Mouse (Mus musculus): ENCODE data around the gene Cox20.

Cox20 gene

DNA sequence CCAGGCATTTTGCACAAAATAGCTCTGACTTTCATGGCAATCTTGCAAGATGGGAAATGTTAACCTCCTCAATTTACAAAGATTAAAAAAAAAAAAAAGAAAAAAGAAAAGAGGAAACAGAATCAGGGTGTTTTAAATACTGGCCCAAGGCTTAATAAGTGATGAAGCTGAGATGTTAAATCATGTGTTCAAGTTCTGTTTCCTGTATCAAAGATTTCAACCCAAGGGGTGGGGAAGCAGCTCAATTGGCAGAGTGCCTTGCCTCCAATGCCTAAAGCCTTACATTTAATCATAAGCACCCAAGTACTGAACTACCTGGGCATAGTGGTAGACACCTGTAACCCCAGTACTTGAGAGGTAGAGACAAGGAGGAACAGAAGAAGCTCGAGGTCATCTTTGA is 23.1 kb downstream of the Cox20 start:
- in situ Hi-C loops (cut with MboI; ENCODE audit: unreplicated experiment in 2 of 2): loop anchor here in 1 of 2 experiments (25.0 kb wide), 4 partner anchors 905 to 1605 kb away; partner anchors contain the start of genes Cnst, Tfb2m and Zbtb18

DNA sequence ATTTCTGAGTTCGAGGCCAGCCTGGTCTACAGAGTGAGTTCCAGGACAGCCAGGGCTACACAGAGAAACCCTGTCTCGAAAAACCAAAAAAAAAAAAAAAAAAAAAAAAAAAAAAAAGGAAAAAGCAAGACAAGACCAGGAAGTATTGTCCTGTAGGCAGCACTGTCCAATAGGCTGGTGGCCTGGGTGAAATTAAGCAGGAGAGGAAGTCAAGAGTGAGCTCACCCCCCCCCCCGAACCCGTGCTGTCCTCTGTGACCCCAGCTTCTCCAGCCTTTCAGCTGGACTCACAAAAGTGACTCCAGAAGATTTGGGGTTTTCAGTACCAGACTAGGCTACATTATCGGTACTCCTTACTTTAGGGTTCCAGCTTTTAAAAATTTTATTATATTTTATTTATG is 23.7 kb downstream of the Cox20 start:
- in situ Hi-C loops (cut with MboI; ENCODE audit: unreplicated experiment in 2 of 2): loop anchor here in 1 of 2 experiments (25.0 kb wide), 4 partner anchors 905 to 1605 kb away; partner anchors contain the start of genes Cnst, Tfb2m and Zbtb18

DNA sequence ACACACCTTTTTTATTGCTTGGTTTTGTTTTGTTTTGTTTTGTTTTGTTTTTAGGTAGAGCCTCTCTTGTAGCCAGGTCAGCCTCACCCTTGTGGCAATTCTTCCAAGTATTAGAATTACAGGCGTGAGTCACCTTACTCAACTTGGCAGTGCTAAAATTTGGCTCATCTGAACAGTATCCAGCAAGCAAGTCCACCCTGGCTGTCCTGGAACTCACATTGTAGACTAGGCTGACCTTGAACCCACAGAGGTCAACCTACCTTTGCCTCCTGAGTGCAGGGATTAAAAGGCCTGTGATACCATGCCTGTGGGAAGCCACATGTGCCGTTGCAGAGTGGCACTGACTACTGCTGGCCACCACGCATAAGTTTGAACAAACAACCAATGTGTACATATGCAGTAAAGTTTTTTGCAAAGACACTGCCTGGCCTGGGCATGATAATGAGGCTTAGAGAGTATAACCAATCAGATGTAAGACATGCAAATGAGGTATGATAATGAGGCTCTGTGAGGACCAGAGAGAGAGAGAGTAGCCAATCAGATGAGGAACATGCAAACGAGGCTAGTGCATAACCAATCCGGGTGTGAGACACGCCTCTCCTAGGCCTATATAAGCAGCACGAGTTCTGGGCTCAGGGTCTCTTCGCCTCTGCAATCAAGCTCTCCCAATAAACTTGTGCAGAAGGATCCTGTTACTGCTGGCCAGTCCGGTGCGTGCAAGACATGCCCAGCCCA is 25.3 kb downstream of the Cox20 start:
- in situ Hi-C loops (cut with MboI; ENCODE audit: unreplicated experiment in 2 of 2): loop anchor here in 1 of 2 experiments (25.0 kb wide), 4 partner anchors 907 to 1607 kb away; partner anchors contain the start of genes Cnst, Tfb2m and Zbtb18

DNA sequence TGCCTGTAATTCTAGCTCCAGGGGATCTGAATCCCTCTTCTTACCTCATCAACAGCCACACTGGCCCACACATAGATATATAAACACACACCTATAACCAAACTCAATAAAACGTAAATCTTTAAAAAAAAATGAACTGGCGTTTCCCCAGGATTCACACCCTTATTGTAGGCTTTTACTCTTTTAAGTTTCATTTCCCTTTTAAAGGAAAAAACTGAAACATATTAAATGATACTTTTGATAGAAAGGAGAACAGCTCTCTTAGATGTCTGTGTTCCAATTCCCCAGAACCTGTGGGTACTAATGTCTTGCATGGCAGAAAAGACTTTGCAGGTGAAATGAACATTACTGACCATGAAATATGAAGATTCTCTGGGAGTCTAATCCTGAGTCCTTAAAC is 31.9 kb downstream of the Cox20 start:
- in situ Hi-C loops (cut with MboI; ENCODE audit: unreplicated experiment in 2 of 2): no loop called here

DNA sequence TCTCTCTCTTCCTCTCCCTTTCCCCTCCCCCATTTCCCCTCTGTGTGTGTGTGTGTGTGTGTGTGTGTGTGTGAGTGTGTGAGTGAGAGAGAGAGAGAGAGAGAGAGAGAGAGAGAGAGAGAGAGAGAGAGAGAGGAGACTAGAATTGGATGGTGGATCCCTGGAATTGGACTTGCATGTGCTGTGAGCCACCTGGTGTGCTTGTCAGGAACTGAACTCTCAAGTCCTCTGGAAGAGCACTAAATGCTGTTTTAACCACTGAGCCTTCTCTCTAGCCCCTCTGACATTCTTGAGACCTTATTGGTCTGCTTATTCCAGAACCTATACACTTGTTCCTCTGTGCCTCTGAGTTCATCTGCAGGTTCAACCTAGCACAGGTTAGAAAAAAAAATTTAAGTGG is 32.7 kb downstream of the Cox20 start:
- in situ Hi-C loops (cut with MboI; ENCODE audit: unreplicated experiment in 2 of 2): no loop called here

DNA sequence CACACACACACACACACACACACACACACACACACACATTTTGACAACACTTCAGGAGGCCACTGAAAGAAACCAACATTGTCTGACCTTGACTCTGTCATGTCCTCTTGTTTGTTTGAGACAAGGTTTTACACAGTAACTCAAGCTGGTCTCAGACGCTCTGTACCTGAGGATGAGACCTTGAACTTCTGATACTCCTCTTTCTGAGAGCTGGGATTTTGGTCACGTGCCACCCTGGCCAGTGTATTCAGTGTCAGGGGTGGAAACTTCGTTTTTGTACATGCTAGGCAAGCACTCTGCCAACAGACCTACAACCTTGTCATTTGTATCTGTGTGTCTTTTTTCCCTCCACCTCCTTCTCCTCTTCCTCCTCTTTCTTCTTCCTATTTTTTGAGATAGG is 35.6 kb downstream of the Cox20 start:
- in situ Hi-C loops (cut with MboI; ENCODE audit: unreplicated experiment in 2 of 2): no loop called here

DNA sequence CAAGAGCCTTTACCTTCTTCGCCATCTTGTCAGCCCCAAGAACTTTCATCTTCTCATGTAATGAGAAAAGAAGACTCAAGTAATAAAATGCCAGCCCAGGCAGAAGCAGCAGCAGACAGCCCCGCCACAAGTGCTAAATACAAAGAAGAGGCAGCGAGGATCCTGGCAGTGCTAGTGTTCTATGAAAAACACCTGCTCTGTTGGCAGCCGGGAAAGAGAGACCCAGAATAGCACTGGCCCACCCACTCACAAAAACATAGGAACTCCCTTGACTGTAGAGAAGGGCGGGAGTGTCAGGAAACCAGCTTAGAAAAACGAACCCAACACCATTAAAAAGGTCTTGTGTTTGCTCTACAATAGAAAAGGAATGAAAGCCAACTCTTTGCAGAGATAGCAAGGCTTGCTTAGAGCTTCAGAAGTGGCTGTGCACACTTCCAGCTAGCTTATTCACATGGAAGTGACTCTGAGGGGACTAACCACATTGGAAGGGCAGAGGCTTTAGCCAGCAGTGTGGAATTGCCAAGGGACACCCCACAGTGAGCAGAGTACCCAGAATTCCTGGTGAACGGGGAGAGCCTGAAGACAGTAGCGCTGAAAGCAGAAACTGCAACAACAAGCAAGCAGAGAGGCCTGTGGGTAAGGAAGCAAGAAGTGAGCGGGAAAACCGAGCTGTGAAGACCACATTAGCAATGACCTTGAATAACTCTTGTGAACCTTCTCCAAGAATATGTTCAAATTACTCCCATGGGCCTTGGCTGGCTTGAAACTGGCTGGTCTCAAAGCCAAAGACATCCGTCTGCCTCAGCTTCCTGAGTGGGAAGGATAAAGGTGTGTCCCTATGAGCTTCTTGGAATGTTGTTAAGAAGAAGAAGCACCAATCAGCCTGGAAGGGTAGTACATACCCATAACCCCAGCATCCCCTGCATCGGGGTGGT is 39.1 kb downstream of the Cox20 start:
- in situ Hi-C loops (cut with MboI; ENCODE audit: unreplicated experiment in 2 of 2): no loop called here

DNA sequence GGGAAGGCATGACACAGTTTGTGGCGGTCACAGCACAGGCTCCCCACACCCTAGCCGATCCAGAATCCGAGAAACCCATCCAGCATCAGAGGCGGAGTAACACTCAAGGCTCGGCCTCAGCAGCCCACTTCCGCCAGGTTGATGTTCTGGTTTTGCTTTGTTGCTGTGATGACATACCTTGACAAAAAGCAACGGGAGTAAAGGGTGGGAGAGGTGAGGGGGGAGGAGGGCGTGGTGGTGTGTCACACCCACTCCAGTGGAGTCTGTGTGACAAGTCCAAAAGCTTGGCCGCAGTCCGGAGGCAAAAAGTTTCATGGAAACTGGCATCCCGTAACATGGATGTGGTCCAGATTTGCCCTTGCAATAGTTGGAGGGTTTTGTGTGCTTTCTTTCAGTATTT is 41.3 kb downstream of the Cox20 start:
- in situ Hi-C loops (cut with MboI; ENCODE audit: unreplicated experiment in 2 of 2): no loop called here

DNA sequence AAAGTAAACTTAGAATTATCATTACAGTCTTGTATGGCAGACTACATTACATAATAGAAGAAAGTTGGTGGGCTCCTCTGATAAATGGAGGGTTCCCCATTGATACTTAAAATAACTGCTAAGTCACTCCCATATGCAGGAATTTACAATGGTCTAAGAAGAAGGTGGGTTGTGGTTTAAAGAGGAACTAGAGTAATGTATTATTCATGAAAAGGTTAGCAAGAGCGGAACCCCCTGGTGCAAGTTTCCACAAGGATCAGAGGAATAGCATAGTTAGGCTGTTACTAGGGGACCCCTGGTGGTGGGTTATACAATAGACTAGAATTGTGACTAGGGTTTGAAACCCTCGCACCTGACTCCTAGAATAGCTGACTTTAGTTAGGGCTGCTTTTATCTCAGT is 41.8 kb downstream of the Cox20 start:
- in situ Hi-C loops (cut with MboI; ENCODE audit: unreplicated experiment in 2 of 2): no loop called here

DNA sequence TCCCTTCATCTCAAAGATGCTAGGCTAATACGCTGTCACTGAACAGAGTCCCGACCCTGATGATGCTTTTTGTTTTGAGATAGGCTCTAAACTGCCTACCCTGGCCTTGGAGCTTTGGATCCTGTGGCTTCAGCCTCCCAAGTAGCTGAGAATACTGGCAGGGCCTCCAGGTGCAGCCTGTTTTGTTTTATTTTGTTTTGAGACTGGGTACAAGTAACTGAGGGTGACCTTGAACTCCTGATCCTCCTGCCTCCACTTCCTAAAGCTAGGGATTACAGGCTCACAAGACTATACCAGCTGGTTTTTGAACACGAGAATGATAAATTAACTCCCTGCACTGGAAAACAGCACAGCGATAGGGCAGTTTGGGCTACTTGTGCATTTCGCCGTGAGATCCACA is 46.2 kb downstream of the Cox20 start:
- in situ Hi-C loops (cut with MboI; ENCODE audit: unreplicated experiment in 2 of 2): loop anchor here in 1 of 2 experiments (5.0 kb wide), 2 partner anchors 42 to 48 kb away; partner anchors contain the start of genes Cox20 and Efcab2

DNA sequence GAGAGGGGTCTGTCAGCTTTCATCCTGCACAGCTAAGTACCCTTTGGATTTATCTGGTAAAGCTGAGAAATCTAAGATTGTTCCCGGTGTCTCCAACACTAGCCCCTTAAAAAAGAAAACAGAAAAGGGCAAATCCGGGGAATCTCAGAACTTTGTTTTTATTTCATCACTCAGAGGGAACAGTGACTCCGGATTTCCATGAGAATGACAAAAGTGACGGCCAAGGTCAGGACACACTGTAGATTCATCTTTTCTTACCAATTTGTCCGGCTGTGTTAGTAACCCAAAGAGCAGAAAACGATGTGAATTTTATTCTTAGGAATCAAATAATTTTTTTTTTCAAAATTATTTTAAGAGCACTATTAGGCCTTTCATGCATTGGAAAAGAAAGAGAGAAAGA is 49.2 kb downstream of the Cox20 start:
- in situ Hi-C loops (cut with MboI; ENCODE audit: unreplicated experiment in 2 of 2): loop anchor here in 1 of 2 experiments (5.0 kb wide), 2 partner anchors 39 to 51 kb away; partner anchors contain the start of genes Cox20 and Efcab2

DNA sequence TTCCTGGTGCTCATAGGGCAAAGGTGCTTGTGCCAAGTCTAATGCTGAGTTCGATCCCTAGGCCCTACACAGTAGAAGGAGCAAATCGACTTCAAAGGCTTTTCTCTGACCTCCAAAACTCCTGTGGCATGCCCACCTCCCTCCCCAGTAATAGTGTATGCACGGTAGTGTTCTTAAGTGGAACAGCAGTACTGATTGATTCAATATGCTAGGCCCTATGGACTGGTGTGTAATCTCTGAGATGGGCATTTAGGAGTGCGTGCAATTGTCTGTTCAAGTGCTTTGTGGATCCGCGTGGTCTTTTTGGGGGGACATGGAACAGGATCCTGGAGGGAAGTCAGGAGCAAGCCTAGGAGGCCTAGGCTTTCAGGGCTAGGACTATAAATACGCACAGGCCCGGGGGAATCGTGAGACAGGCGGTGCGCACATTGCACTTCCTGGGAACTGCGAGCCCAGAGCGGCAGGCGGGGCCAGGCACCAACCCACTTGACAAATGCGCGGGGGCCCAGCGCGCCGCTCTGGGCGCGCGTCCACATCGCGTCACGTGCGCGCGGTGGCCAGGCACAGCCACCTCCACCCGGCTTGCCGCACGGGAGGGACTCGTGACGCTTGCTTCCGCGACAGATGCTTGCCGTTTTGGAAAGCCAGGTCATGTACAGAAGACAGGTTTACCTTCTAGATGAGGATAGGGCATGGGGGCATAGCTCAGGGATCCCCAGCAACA is 49.8 kb downstream of the Cox20 start:
- in situ Hi-C loops (cut with MboI; ENCODE audit: unreplicated experiment in 2 of 2): loop anchor here in 1 of 2 experiments (5.0 kb wide), 2 partner anchors 39 to 51 kb away; partner anchors contain the start of genes Cox20 and Efcab2

DNA sequence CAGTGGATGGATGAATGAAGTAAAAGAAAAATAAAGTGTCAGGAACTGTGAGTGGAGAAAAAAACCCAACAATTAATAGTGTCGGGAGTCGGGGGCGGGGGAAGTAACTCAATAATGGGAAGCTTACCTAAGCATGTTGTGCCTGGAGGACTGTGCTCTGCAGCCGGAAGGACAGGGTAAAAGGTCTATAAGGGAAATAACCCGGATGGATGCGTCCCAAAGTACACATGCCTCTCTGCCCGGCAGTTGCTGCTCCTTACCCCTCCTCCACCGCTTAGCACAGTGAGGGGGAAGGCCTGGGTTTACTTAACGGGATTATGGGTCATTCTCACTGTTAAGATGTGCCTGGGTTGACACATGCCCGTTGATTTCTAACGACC is 50.3 kb downstream of the Cox20 start:
- in situ Hi-C loops (cut with MboI; ENCODE audit: unreplicated experiment in 2 of 2): loop anchor here in 1 of 2 experiments (5.0 kb wide), 2 partner anchors 38 to 52 kb away; partner anchors contain the start of genes Cox20 and Efcab2

Data from v-Abl transformed pro-B cells (cell line).